Mouse (Mus musculus): ENCODE data around the gene Tbpl1. TPM values are rescaled to one million over a fixed set of nuclear protein-coding genes. Genes with fewer than 3 reads are reported as not detected.

Gene Tbpl1
- polyA plus RNA-seq, 1 experiment, result 72.5 TPM

DNA sequence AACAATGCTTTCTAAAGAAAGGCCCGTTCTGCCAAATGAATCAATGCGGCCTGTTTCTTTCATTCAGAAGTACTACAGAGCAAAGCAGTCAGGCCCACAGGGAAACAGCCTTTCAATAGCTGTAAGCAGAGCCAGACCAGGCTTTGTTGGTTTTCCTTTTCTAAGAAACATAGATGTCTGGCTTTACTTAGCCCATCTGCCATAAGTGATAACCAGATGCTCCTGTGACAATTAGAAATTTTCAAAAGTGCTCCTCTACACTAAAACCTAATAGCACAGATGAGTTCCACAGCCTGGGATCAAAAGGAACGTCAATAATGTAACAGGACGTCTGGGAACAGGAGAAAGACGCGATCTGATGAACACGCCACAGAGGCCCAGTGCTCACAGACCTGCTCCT, 5.4 kb downstream of the Tbpl1 start:
- Histone ChIP-seq H3K27me3 (ENCODE audit: control insufficient read depth, insufficient read depth, insufficient read length) (no peaks in the 10 kb centered on the region), H3ac (ENCODE audit: control insufficient read depth, insufficient read length) (no peak overlapping the region), H3K36me3 (ENCODE audit: control insufficient read depth, insufficient read depth) (no peaks in the 10 kb centered on the region), H3K4me2 (ENCODE audit: low read depth) (no peak overlapping the region), H3K79me2 (ENCODE audit: control insufficient read depth, insufficient read depth) (peaks cover 94% of the 10 kb centered on the region), H3K4me3 (no peak overlapping the region)
- TF ChIP-seq MYOD1 (IDR thresholded peaks at IDR 0.05; ENCODE audit: control insufficient read depth in 1 of 3, insufficient read length in 2 of 3, low read depth in 2 of 3), result no peak
- TF ChIP-seq TCF3 (IDR thresholded peaks at IDR 0.05; ENCODE audit: insufficient read length, low read depth), result no peak
- no peak for TF ChIP-seq POLR2A (IDR thresholded peaks at IDR 0.05; ENCODE audit: insufficient read length, low read depth)
- no peak for TF ChIP-seq CEBPB (IDR thresholded peaks at IDR 0.05; ENCODE audit: insufficient read depth, poor library complexity, severe bottlenecking)

DNA sequence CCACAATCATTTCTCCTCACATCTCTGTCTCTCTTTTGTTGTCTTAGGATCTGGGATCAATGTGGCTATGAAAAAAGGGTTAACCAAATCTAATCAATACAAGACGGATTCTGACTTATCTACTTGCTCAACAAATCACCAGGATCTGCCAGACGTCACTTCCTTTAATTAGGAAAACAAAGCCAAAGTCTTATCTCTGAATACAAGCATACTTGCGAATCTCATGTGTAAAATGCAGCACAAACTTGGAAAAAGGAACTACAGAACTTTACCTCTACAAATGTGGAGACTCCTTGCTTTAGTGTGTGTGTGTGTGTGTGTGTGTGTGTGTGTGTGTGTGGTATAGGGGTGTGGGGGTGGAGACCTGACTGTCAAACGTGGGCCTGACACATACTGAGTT, 6.6 kb downstream of the Tbpl1 start:
- no peak overlapping the region for H3ac ChIP-seq (ENCODE audit: control insufficient read depth, insufficient read length)
- H3K79me2 ChIP-seq (ENCODE audit: control insufficient read depth, insufficient read depth), result peaks cover 100% of the 10 kb centered on the region
- no peak overlapping the region for H3K4me3 ChIP-seq
- no peaks in the 10 kb centered on the region for H3K36me3 ChIP-seq (ENCODE audit: control insufficient read depth, insufficient read depth)
- H3K4me2 ChIP-seq (ENCODE audit: low read depth), result no peak overlapping the region
- no peak for TF ChIP-seq MAX (IDR thresholded peaks at IDR 0.05; ENCODE audit: low read depth)
- TF ChIP-seq USF1 (IDR thresholded peaks at IDR 0.05; ENCODE audit: low read depth), result no peak
- no peak for TF ChIP-seq CEBPB (IDR thresholded peaks at IDR 0.05; ENCODE audit: insufficient read depth, poor library complexity, severe bottlenecking)
- TF ChIP-seq SRF (IDR thresholded peaks at IDR 0.05; ENCODE audit: control insufficient read depth, insufficient read length, low read depth), result no peak
- no peak for TF ChIP-seq REST (IDR thresholded peaks at IDR 0.05; ENCODE audit: insufficient read depth, insufficient read length)
- no peak for TF ChIP-seq MYOD1 (IDR thresholded peaks at IDR 0.05; ENCODE audit: control insufficient read depth in 1 of 3, insufficient read length in 2 of 3, low read depth in 2 of 3)
- TF ChIP-seq TCF3 (IDR thresholded peaks at IDR 0.05; ENCODE audit: insufficient read length, low read depth), result no peak
- TF ChIP-seq MYOG (IDR thresholded peaks at IDR 0.05; ENCODE audit: control insufficient read depth in 1 of 3, insufficient read depth in 1 of 3, insufficient read length in 2 of 3, low read depth in 2 of 3), result no peak
- no peak for TF ChIP-seq POLR2AphosphoS2 (IDR thresholded peaks at IDR 0.05; ENCODE audit: insufficient read length, low read depth)
- TF ChIP-seq POLR2A (IDR thresholded peaks at IDR 0.05; ENCODE audit: insufficient read length, low read depth), result no peak
- no peaks in the 10 kb centered on the region for H3K27me3 ChIP-seq (ENCODE audit: control insufficient read depth, insufficient read depth, insufficient read length)

DNA sequence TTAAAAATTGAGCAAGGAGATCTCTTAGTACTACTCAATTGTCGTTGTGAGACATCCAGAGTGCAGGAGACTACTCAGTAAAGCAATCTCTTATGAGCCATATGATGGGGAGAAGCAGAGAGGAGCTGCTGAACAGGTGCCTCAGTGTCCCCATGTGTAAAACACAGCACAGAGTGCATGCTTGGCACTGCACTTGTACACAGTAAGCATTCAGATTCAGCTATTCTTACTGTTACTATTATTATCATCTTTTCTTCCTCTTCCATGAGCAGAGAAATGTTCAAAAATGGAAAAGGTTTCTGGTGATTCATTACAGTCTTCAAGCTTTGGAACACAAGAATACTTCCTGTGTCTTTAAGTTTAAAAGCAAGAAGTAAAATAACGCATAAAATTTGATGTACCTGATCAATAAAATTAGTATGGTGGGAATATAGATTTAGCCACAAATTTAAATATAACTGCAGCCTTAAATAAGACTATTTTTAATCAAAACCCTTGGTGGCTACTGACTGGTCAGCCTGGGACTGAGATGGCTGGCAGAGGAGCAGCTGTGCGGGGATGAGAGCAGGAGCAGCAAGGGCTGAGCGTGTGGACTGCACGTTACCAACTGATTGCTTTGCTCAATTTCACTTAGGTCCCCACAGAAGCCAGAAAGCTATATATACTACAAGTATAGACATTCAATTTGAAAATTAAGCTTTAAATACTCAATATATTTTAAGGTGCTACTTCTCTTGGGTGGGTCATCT, 10.8 kb downstream of the Tbpl1 start:
- H3K36me3 ChIP-seq (ENCODE audit: control insufficient read depth, insufficient read depth), result no peaks in the 10 kb centered on the region
- no peak for TF ChIP-seq REST (IDR thresholded peaks at IDR 0.05; ENCODE audit: insufficient read depth, insufficient read length)
- peak in 2 of 3 experiments; percentile 33 for TF ChIP-seq MYOD1 (IDR thresholded peaks at IDR 0.05; ENCODE audit: control insufficient read depth in 1 of 3, insufficient read length in 2 of 3, low read depth in 2 of 3)
- TF ChIP-seq TCF3 (IDR thresholded peaks at IDR 0.05; ENCODE audit: insufficient read length, low read depth), result no peak
- no peak for TF ChIP-seq E2F4 (IDR thresholded peaks at IDR 0.05; ENCODE audit: insufficient read depth)
- TF ChIP-seq MYOG (IDR thresholded peaks at IDR 0.05; ENCODE audit: control insufficient read depth in 1 of 3, insufficient read depth in 1 of 3, insufficient read length in 2 of 3, low read depth in 2 of 3), result peak in 2 of 3 experiments; percentile 64
- TF ChIP-seq TCF12 (IDR thresholded peaks at IDR 0.05; ENCODE audit: insufficient read depth, poor library complexity, severe bottlenecking), result no peak
- TF ChIP-seq CEBPB (IDR thresholded peaks at IDR 0.05; ENCODE audit: insufficient read depth, poor library complexity, severe bottlenecking), result no peak
- TF ChIP-seq POLR2A (IDR thresholded peaks at IDR 0.05; ENCODE audit: insufficient read length, low read depth), result no peak
- H3K27me3 ChIP-seq (ENCODE audit: control insufficient read depth, insufficient read depth, insufficient read length), result no peaks in the 10 kb centered on the region

DNA sequence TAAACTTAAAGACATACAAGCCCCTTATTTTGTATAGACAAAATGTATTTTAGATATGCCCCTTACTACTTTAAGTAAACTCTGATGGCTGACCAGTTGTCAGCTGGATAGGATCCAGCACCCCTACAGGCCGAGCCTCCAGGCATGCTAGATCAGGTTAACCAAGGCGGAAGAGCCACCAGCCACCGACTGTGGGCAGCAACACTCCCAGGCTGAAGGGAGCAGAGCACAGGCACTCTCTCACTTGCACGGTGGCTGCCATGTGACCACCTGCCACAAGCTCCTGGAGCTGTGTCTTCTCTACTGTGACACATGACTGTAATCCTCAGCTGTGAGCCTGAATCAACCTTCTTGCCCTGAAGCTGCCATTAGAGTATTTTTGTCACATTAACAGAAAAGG, 13.3 kb downstream of the Tbpl1 start:
- H3K4me3 ChIP-seq, result no peak overlapping the region
- peak overlapping the region; percentile 12 for H3K4me2 ChIP-seq (ENCODE audit: low read depth)
- no peaks in the 10 kb centered on the region for H3K27me3 ChIP-seq (ENCODE audit: control insufficient read depth, insufficient read depth, insufficient read length)
- H3K36me3 ChIP-seq (ENCODE audit: control insufficient read depth, insufficient read depth), result no peaks in the 10 kb centered on the region
- no peak overlapping the region for H3ac ChIP-seq (ENCODE audit: control insufficient read depth, insufficient read length)
- no peak for TF ChIP-seq SRF (IDR thresholded peaks at IDR 0.05; ENCODE audit: control insufficient read depth, insufficient read length, low read depth)
- TF ChIP-seq TCF3 (IDR thresholded peaks at IDR 0.05; ENCODE audit: insufficient read length, low read depth), result no peak
- TF ChIP-seq POLR2A (IDR thresholded peaks at IDR 0.05; ENCODE audit: insufficient read length, low read depth), result peak; percentile 37
- TF ChIP-seq E2F4 (IDR thresholded peaks at IDR 0.05; ENCODE audit: insufficient read depth), result no peak
- TF ChIP-seq MAX (IDR thresholded peaks at IDR 0.05; ENCODE audit: low read depth), result no peak
- TF ChIP-seq MYOG (IDR thresholded peaks at IDR 0.05; ENCODE audit: control insufficient read depth in 1 of 3, insufficient read depth in 1 of 3, insufficient read length in 2 of 3, low read depth in 2 of 3), result peak; percentile 19 to 87 (median 56)
- TF ChIP-seq TCF12 (IDR thresholded peaks at IDR 0.05; ENCODE audit: insufficient read depth, poor library complexity, severe bottlenecking), result no peak
- peak; percentile 46 to 80 (median 54) for TF ChIP-seq MYOD1 (IDR thresholded peaks at IDR 0.05; ENCODE audit: control insufficient read depth in 1 of 3, insufficient read length in 2 of 3, low read depth in 2 of 3)
- TF ChIP-seq CEBPB (IDR thresholded peaks at IDR 0.05; ENCODE audit: insufficient read depth, poor library complexity, severe bottlenecking), result no peak
- TF ChIP-seq USF1 (IDR thresholded peaks at IDR 0.05; ENCODE audit: low read depth), result peak; percentile 39
- no peak for TF ChIP-seq REST (IDR thresholded peaks at IDR 0.05; ENCODE audit: insufficient read depth, insufficient read length)
- TF ChIP-seq POLR2AphosphoS2 (IDR thresholded peaks at IDR 0.05; ENCODE audit: insufficient read length, low read depth), result no peak
- peaks cover 98% of the 10 kb centered on the region for H3K79me2 ChIP-seq (ENCODE audit: control insufficient read depth, insufficient read depth)

More for the DNA sequence above, 10.8 kb downstream of the Tbpl1 start:
- peak overlapping the region; percentile 19 for H3K4me2 ChIP-seq (ENCODE audit: low read depth)
- no peak overlapping the region for H3K4me3 ChIP-seq
- H3K79me2 ChIP-seq (ENCODE audit: control insufficient read depth, insufficient read depth), result peaks cover 100% of the 10 kb centered on the region
- no peak overlapping the region for H3ac ChIP-seq (ENCODE audit: control insufficient read depth, insufficient read length)

DNA sequence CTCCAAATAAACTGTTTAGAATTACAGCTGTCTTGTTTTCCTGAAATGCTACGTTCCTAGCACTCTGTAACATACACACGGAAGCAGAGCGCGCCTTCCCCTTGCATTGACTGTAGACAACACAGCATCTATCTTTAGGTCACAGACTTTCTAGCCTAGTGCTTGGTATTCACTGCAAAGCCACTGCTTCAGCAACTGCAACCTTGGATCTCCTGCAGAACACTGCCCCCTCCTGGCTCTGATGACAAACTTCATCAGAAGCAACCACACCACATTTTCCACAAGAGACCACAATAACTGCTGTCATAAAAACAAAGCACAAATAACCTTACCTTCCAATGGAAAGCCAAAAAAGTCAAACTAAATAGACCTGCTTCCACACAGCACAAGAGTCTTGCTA, 17.2 kb downstream of the Tbpl1 start:
- peaks cover 15% of the 10 kb centered on the region for H3K36me3 ChIP-seq (ENCODE audit: control insufficient read depth, insufficient read depth)
- H3K4me3 ChIP-seq, result no peak overlapping the region
- H3ac ChIP-seq (ENCODE audit: control insufficient read depth, insufficient read length), result no peak overlapping the region
- H3K4me2 ChIP-seq (ENCODE audit: low read depth), result no peak overlapping the region
- TF ChIP-seq MAX (IDR thresholded peaks at IDR 0.05; ENCODE audit: low read depth), result no peak
- no peak for TF ChIP-seq TCF12 (IDR thresholded peaks at IDR 0.05; ENCODE audit: insufficient read depth, poor library complexity, severe bottlenecking)
- no peak for TF ChIP-seq POLR2A (IDR thresholded peaks at IDR 0.05; ENCODE audit: insufficient read length, low read depth)
- no peak for TF ChIP-seq MYOD1 (IDR thresholded peaks at IDR 0.05; ENCODE audit: control insufficient read depth in 1 of 3, insufficient read length in 2 of 3, low read depth in 2 of 3)
- no peak for TF ChIP-seq POLR2AphosphoS2 (IDR thresholded peaks at IDR 0.05; ENCODE audit: insufficient read length, low read depth)
- TF ChIP-seq REST (IDR thresholded peaks at IDR 0.05; ENCODE audit: insufficient read depth, insufficient read length), result no peak
- no peak for TF ChIP-seq TCF3 (IDR thresholded peaks at IDR 0.05; ENCODE audit: insufficient read length, low read depth)
- no peak for TF ChIP-seq USF1 (IDR thresholded peaks at IDR 0.05; ENCODE audit: low read depth)
- TF ChIP-seq E2F4 (IDR thresholded peaks at IDR 0.05; ENCODE audit: insufficient read depth), result no peak
- no peak for TF ChIP-seq CEBPB (IDR thresholded peaks at IDR 0.05; ENCODE audit: insufficient read depth, poor library complexity, severe bottlenecking)
- TF ChIP-seq MYOG (IDR thresholded peaks at IDR 0.05; ENCODE audit: control insufficient read depth in 1 of 3, insufficient read depth in 1 of 3, insufficient read length in 2 of 3, low read depth in 2 of 3), result no peak
- TF ChIP-seq SRF (IDR thresholded peaks at IDR 0.05; ENCODE audit: control insufficient read depth, insufficient read length, low read depth), result no peak
- peaks cover 90% of the 10 kb centered on the region for H3K79me2 ChIP-seq (ENCODE audit: control insufficient read depth, insufficient read depth)
- H3K27me3 ChIP-seq (ENCODE audit: control insufficient read depth, insufficient read depth, insufficient read length), result no peaks in the 10 kb centered on the region

Measured in myocyte (in vitro differentiated cells).